ENCODE assay signal across 16 mouse cellular contexts in the genomic region with DNA sequence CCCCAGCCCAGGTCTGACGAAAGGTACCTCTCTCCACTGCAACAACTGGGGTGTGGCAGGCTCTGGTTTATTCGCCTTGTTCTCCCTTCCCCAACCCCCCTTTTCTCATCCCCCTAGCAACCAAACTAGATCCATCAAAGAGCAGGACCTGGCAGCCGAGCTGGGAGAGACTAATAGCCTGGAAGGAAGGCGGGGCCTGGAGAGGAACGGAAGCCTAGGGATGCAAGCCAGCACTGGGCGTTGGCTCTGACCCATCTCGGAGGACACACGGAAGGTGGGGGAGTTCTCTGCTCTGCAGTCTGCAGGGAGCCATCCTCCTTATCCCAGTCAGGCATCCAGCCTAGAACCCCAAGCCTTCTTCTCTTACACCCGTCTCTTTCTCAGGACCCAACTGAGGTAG. TPM values are rescaled to one million over a fixed set of nuclear protein-coding genes. Genes with fewer than 3 reads are reported as not detected.
DNase-seq lines count a peak whose midpoint lies in the region; ATAC-seq and TF ChIP-seq lines count a peak whose summit lies in the region.
"Had no signal": no experiment of that assay in that cellular context is flagged by ENCODE, and none has a peak within 500 bp of the region (broad histone marks: within the 10 kb centered on the region; RNA-seq: fewer than 3 reads in every experiment).

No protein-coding gene starts in this region.

- TF ChIP-seq CTCF in intestine, postnatal 0 days (IDR thresholded peaks at IDR 0.05; ENCODE audit: low read depth), result no peak

- H3K4me1 ChIP-seq in intestine, embryonic 15.5 days (replicated peaks), result peaks cover 28% of the 10 kb centered on the region
- H3K4me1 ChIP-seq in intestine, postnatal 0 days (replicated peaks; ENCODE audit: control insufficient read depth, insufficient read depth, low read length), result no peaks in the 10 kb centered on the region; the same call in 1 of the 2 replicates
- peaks cover 45% of the 10 kb centered on the region for H3K4me1 ChIP-seq in hindbrain, embryonic 13.5 days (replicated peaks)
- peaks cover 13% of the 10 kb centered on the region for H3K4me1 ChIP-seq in stomach, embryonic 16.5 days (ENCODE audit: control insufficient read depth, insufficient read depth, low read length)
- peaks cover 28% of the 10 kb centered on the region for H3K4me1 ChIP-seq in forebrain, embryonic 16.5 days (replicated peaks; ENCODE audit: control insufficient read depth, insufficient read depth, low read length)

- peaks cover 59% of the 10 kb centered on the region for H3K27me3 ChIP-seq in intestine, embryonic 15.5 days (replicated peaks)
- H3K27me3 ChIP-seq in intestine, postnatal 0 days (replicated peaks; ENCODE audit: control insufficient read depth, insufficient read depth, low read length), result peaks cover 49% of the 10 kb centered on the region
- H3K27me3 ChIP-seq in hindbrain, embryonic 13.5 days, result peaks cover 72% of the 10 kb centered on the region
- peaks cover 54% of the 10 kb centered on the region for H3K27me3 ChIP-seq in stomach, embryonic 16.5 days (ENCODE audit: control insufficient read depth, insufficient read depth, low read length)
- peaks cover 45% of the 10 kb centered on the region for H3K27me3 ChIP-seq in forebrain, embryonic 16.5 days (replicated peaks; ENCODE audit: control insufficient read depth, insufficient read depth, low read length)

- WGBS in intestine, embryonic 15.5 days, result 9% methylated on average over 9 of the region's 9 CpGs
- 13% methylated on average over 9 of the region's 9 CpGs for WGBS in intestine, postnatal 0 days
- 10% methylated on average over 9 of the region's 9 CpGs for WGBS in hindbrain, embryonic 13.5 days
- 10% methylated on average over 9 of the region's 9 CpGs for WGBS in stomach, embryonic 16.5 days
- 5% methylated on average over 9 of the region's 9 CpGs for WGBS in forebrain, embryonic 16.5 days

- peak; percentile 23; the same call in 1 of the 2 replicates for ATAC-seq in intestine, embryonic 15.5 days
- ATAC-seq in intestine, postnatal 0 days, result no peak
- no peak for ATAC-seq in hindbrain, embryonic 13.5 days (ENCODE audit: low FRiP score)
- 0 out of 2 replicates have a peak, but pooled peaks have one; percentile 49 for ATAC-seq in stomach, embryonic 16.5 days (ENCODE audit: insufficient read depth, low FRiP score)
- ATAC-seq in megakaryocyte, adult 5-6 weeks (ENCODE audit: poor library complexity, severe bottlenecking), result no peak
- no peak for ATAC-seq in forebrain, embryonic 16.5 days
- ATAC-seq: activated CD4-positive, CD25-positive, alpha-beta regulatory T cell, adult 4 months had no signal

- H3K4me2 ChIP-seq in intestine, embryonic 15.5 days (replicated peaks), result 0 out of 2 replicates have a peak overlapping the region, but pooled peaks have one; percentile 9
- H3K4me2 ChIP-seq in intestine, postnatal 0 days (replicated peaks; ENCODE audit: low read depth), result no peak overlapping the region
- peak overlapping the region; percentile 15 for H3K4me2 ChIP-seq in hindbrain, embryonic 13.5 days
- no peak overlapping the region for H3K4me2 ChIP-seq in stomach, embryonic 16.5 days (ENCODE audit: low read depth, low read length)
- H3K4me2 ChIP-seq in forebrain, embryonic 16.5 days (ENCODE audit: low read length), result no peak overlapping the region
- H3K4me2 ChIP-seq: limb, embryonic 12.5 days; stomach, embryonic 15.5 days had no signal

- H3K9ac ChIP-seq in intestine, embryonic 15.5 days, result no peak overlapping the region
- no peak overlapping the region for H3K9ac ChIP-seq in intestine, postnatal 0 days (ENCODE audit: low read depth, low read length)
- H3K9ac ChIP-seq in hindbrain, embryonic 13.5 days, result 0 out of 2 replicates have a peak overlapping the region, but pooled peaks have one; percentile 5
- 0 out of 2 replicates have a peak overlapping the region, but pooled peaks have one; percentile 11 for H3K9ac ChIP-seq in stomach, embryonic 16.5 days (ENCODE audit: low read length)
- H3K9ac ChIP-seq in forebrain, embryonic 16.5 days (replicated peaks; ENCODE audit: low read depth, low read length), result no peak overlapping the region
- H3K9ac ChIP-seq: limb, embryonic 12.5 days; stomach, embryonic 15.5 days had no signal

- no peak overlapping the region for H3K4me3 ChIP-seq in intestine, embryonic 15.5 days (replicated peaks)
- H3K4me3 ChIP-seq in intestine, postnatal 0 days (ENCODE audit: low read depth, low read length), result no peak overlapping the region
- H3K4me3 ChIP-seq in hindbrain, embryonic 13.5 days, result no peak overlapping the region
- H3K4me3 ChIP-seq in stomach, embryonic 16.5 days (replicated peaks; ENCODE audit: low read length), result no peak overlapping the region
- no peak overlapping the region for H3K4me3 ChIP-seq in forebrain, embryonic 16.5 days (replicated peaks; ENCODE audit: low read length)
- H3K4me3 ChIP-seq: heart, embryonic 10.5 days; limb, embryonic 12.5 days; stomach, embryonic 15.5 days had no signal

- DNase-seq in retina, postnatal 1 day, result peak; percentile 38
- DNase-seq in retina, embryonic 14.5 days (ENCODE audit: low spot score), result no peak
- DNase-seq: right cerebral cortex, postnatal 25 days had no signal

- no peaks in the 10 kb centered on the region for H3K36me3 ChIP-seq in intestine, embryonic 15.5 days
- no peaks in the 10 kb centered on the region for H3K36me3 ChIP-seq in intestine, postnatal 0 days (ENCODE audit: control insufficient read depth, insufficient read depth)
- no peaks in the 10 kb centered on the region for H3K36me3 ChIP-seq in hindbrain, embryonic 13.5 days
- H3K36me3 ChIP-seq in stomach, embryonic 16.5 days (ENCODE audit: control insufficient read depth, insufficient read depth, low read length), result no peaks in the 10 kb centered on the region
- H3K36me3 ChIP-seq in forebrain, embryonic 16.5 days (ENCODE audit: control insufficient read depth, insufficient read depth), result no peaks in the 10 kb centered on the region
- H3K36me3 ChIP-seq: heart, embryonic 10.5 days; limb, embryonic 12.5 days; stomach, embryonic 15.5 days had no signal

- H3K27ac ChIP-seq in intestine, embryonic 15.5 days, result no peak overlapping the region
- no peak overlapping the region for H3K27ac ChIP-seq in intestine, postnatal 0 days (ENCODE audit: low read depth, low read length)
- peak overlapping the region; percentile 52 for H3K27ac ChIP-seq in hindbrain, embryonic 13.5 days
- no peak overlapping the region for H3K27ac ChIP-seq in stomach, embryonic 16.5 days (ENCODE audit: low read length)
- no peak overlapping the region for H3K27ac ChIP-seq in forebrain, embryonic 16.5 days (ENCODE audit: low read length)
- H3K27ac ChIP-seq: heart, embryonic 10.5 days; limb, embryonic 12.5 days; macrophage; stomach, embryonic 15.5 days had no signal

- no peaks in the 10 kb centered on the region for H3K9me3 ChIP-seq in intestine, embryonic 15.5 days
- no peaks in the 10 kb centered on the region for H3K9me3 ChIP-seq in intestine, postnatal 0 days (ENCODE audit: control insufficient read depth)
- H3K9me3 ChIP-seq in hindbrain, embryonic 13.5 days, result no peaks in the 10 kb centered on the region
- no peaks in the 10 kb centered on the region for H3K9me3 ChIP-seq in stomach, embryonic 16.5 days (replicated peaks; ENCODE audit: control insufficient read depth, low read length)
- no peaks in the 10 kb centered on the region for H3K9me3 ChIP-seq in forebrain, embryonic 16.5 days (ENCODE audit: control insufficient read depth, low read length)
- H3K9me3 ChIP-seq: heart, embryonic 10.5 days; limb, embryonic 12.5 days; stomach, embryonic 15.5 days had no signal

RNA-seq across cellular contexts. Expression of gene Prph, which starts 1.6 kb away (rescaled TPM):
- 46.9 and 48.1 TPM in 2 replicates for polyA plus RNA-seq in intestine, embryonic 15.5 days (2015; fragmentation: Nextera tagmentation; extraction: Ambion mirVana)
- 29.8 and 32.7 TPM in 2 replicates for polyA plus RNA-seq in intestine, postnatal 0 days (2015; fragmentation: Nextera tagmentation; extraction: Ambion mirVana)
- polyA plus RNA-seq in hindbrain, embryonic 13.5 days (2015; fragmentation: Nextera tagmentation; extraction: Ambion mirVana), result 62.4 and 78.7 TPM in 2 replicates
- 24.4 and 25.4 TPM in 2 replicates for polyA plus RNA-seq in stomach, embryonic 16.5 days (2015; fragmentation: Nextera tagmentation; extraction: Ambion mirVana)
- not detected in 2 replicates for total RNA-seq in megakaryocyte, adult 5-6 weeks (2015)
- not detected in 2 replicates for total RNA-seq in megakaryocyte, adult 5-6 weeks (2017)
- polyA plus RNA-seq in forebrain, embryonic 16.5 days (2015; fragmentation: Nextera tagmentation; extraction: Ambion mirVana), result 1.3 and 2.2 TPM in 2 replicates
- polyA plus RNA-seq: activated CD4-positive, CD25-positive, alpha-beta regulatory T cell, adult 4 months had no signal

RNA-seq across cellular contexts. Expression of gene Troap, which starts 21.0 kb away (rescaled TPM):
- 24.7 and 25.4 TPM in 2 replicates for polyA plus RNA-seq in intestine, embryonic 15.5 days (2015; fragmentation: Nextera tagmentation; extraction: Ambion mirVana)
- polyA plus RNA-seq in intestine, postnatal 0 days (2015; fragmentation: Nextera tagmentation; extraction: Ambion mirVana), result 4.8 TPM in 2 replicates
- polyA plus RNA-seq in hindbrain, embryonic 13.5 days (2015; fragmentation: Nextera tagmentation; extraction: Ambion mirVana), result 8.4 and 10.0 TPM in 2 replicates
- 25.6 and 26.4 TPM in 2 replicates for polyA plus RNA-seq in stomach, embryonic 16.5 days (2015; fragmentation: Nextera tagmentation; extraction: Ambion mirVana)
- 27.1 and 37.2 TPM in 2 replicates for total RNA-seq in megakaryocyte, adult 5-6 weeks (2015)
- 27.9 and 28.3 TPM in 2 replicates for total RNA-seq in megakaryocyte, adult 5-6 weeks (2017)
- 15.9 and 17.3 TPM in 2 replicates for polyA plus RNA-seq in forebrain, embryonic 16.5 days (2015; fragmentation: Nextera tagmentation; extraction: Ambion mirVana)

RNA-seq across cellular contexts. Expression of gene Tuba1c, which starts 23.7 kb away (rescaled TPM):
- 253 and 271 TPM in 2 replicates for polyA plus RNA-seq in intestine, embryonic 15.5 days (2015; fragmentation: Nextera tagmentation; extraction: Ambion mirVana)
- polyA plus RNA-seq in intestine, postnatal 0 days (2015; fragmentation: Nextera tagmentation; extraction: Ambion mirVana), result 271 and 315 TPM in 2 replicates
- polyA plus RNA-seq in hindbrain, embryonic 13.5 days (2015; fragmentation: Nextera tagmentation; extraction: Ambion mirVana), result 28.1 and 28.2 TPM in 2 replicates
- polyA plus RNA-seq in stomach, embryonic 16.5 days (2015; fragmentation: Nextera tagmentation; extraction: Ambion mirVana), result 196 and 209 TPM in 2 replicates
- 232 and 270 TPM in 2 replicates for total RNA-seq in megakaryocyte, adult 5-6 weeks (2015)
- 124 and 128 TPM in 2 replicates for total RNA-seq in megakaryocyte, adult 5-6 weeks (2017)
- polyA plus RNA-seq in forebrain, embryonic 16.5 days (2015; fragmentation: Nextera tagmentation; extraction: Ambion mirVana), result 42.1 and 48.9 TPM in 2 replicates

RNA-seq across cellular contexts. Expression of gene C1ql4, which starts 34.2 kb away (rescaled TPM):
- polyA plus RNA-seq in intestine, embryonic 15.5 days (2015; fragmentation: Nextera tagmentation; extraction: Ambion mirVana), result 0.09 TPM in 1 of 2 replicates, not detected in the other
- 0.10 and 0.17 TPM in 2 replicates for polyA plus RNA-seq in intestine, postnatal 0 days (2015; fragmentation: Nextera tagmentation; extraction: Ambion mirVana)
- polyA plus RNA-seq in hindbrain, embryonic 13.5 days (2015; fragmentation: Nextera tagmentation; extraction: Ambion mirVana), result 5.6 and 11.8 TPM in 2 replicates
- polyA plus RNA-seq in stomach, embryonic 16.5 days (2015; fragmentation: Nextera tagmentation; extraction: Ambion mirVana), result not detected in 2 replicates
- total RNA-seq in megakaryocyte, adult 5-6 weeks (2015), result not detected in 2 replicates
- not detected in 2 replicates for total RNA-seq in megakaryocyte, adult 5-6 weeks (2017)
- polyA plus RNA-seq in forebrain, embryonic 16.5 days (2015; fragmentation: Nextera tagmentation; extraction: Ambion mirVana), result 0.71 TPM in 1 of 2 replicates, not detected in the other
- total RNA-seq: layer of hippocampus, adult 18-20 months had no signal
- polyA plus RNA-seq: activated CD4-positive, CD25-positive, alpha-beta regulatory T cell, adult 4 months; cortical plate, adult 2 months; limb, embryonic 12.5 days; macrophage; stomach, embryonic 15.5 days had no signal

RNA-seq across cellular contexts. Expression of gene Dnajc22, which starts 39.6 kb away (rescaled TPM):
- 37.4 and 39.0 TPM in 2 replicates for polyA plus RNA-seq in intestine, embryonic 15.5 days (2015; fragmentation: Nextera tagmentation; extraction: Ambion mirVana)
- polyA plus RNA-seq in intestine, postnatal 0 days (2015; fragmentation: Nextera tagmentation; extraction: Ambion mirVana), result 52.9 and 55.7 TPM in 2 replicates
- polyA plus RNA-seq in hindbrain, embryonic 13.5 days (2015; fragmentation: Nextera tagmentation; extraction: Ambion mirVana), result 1.3 and 1.6 TPM in 2 replicates
- 14.1 TPM in 2 replicates for polyA plus RNA-seq in stomach, embryonic 16.5 days (2015; fragmentation: Nextera tagmentation; extraction: Ambion mirVana)
- not detected in 2 replicates for total RNA-seq in megakaryocyte, adult 5-6 weeks (2015)
- total RNA-seq in megakaryocyte, adult 5-6 weeks (2017), result 0.11 TPM in 1 of 2 replicates, not detected in the other
- polyA plus RNA-seq in forebrain, embryonic 16.5 days (2015; fragmentation: Nextera tagmentation; extraction: Ambion mirVana), result 0.27 and 0.51 TPM in 2 replicates
- polyA plus RNA-seq: activated CD4-positive, CD25-positive, alpha-beta regulatory T cell, adult 4 months; macrophage had no signal

Comparison
In these comparisons a context has a peak if more than half of its experiments do, and no peak if none do; other contexts are left out.
1. ATAC-seq: peak in intestine, embryonic 15.5 days (single experiment) and stomach, embryonic 16.5 days (single experiment); none in intestine, postnatal 0 days (single experiment), hindbrain, embryonic 13.5 days (single experiment), megakaryocyte, adult 5-6 weeks (single experiment) and forebrain, embryonic 16.5 days (single experiment).
2. H3K4me2 ChIP-seq: peak in intestine, embryonic 15.5 days (single experiment) and hindbrain, embryonic 13.5 days (single experiment); none in intestine, postnatal 0 days (single experiment), stomach, embryonic 16.5 days (single experiment) and forebrain, embryonic 16.5 days (single experiment).
3. H3K9ac ChIP-seq: peak in hindbrain, embryonic 13.5 days (single experiment) and stomach, embryonic 16.5 days (single experiment); none in intestine, embryonic 15.5 days (single experiment), intestine, postnatal 0 days (single experiment) and forebrain, embryonic 16.5 days (single experiment).